9 mouse cellular contexts compared by ENCODE assay signal in the genomic region with DNA sequence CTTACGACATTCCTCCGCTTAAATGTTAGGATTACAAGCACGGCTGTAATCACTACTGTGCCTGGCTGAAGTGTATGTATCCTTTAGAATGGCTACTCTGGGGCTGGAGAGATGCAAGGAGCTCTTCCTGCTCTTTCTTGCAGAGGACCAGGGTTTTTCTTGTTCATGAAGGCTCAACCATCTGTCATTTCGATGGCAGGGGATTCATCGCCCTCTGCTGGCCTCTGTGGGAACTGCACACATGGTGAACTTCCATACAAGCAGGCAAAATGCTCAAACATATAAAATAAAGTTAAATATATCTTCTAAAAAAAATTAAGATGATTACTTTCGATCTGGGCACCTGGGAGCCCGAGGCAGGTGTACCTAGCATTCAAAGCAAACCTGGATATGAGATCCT. TPM values are rescaled to one million over a fixed set of nuclear protein-coding genes. Genes with fewer than 3 reads are reported as not detected.
DNase-seq lines count a peak whose midpoint lies in the region; ATAC-seq and TF ChIP-seq lines count a peak whose summit lies in the region.
"Had no signal": no experiment of that assay in that cellular context is flagged by ENCODE, and none has a peak within 500 bp of the region (broad histone marks: within the 10 kb centered on the region; RNA-seq: fewer than 3 reads in every experiment).

No protein-coding gene starts in this region.

- H3K4me1 ChIP-seq in lung, adult 2 months (ENCODE audit: control insufficient read depth, insufficient read depth, low read length): no peaks in the 10 kb centered on the region
- H3K4me1 ChIP-seq: limb, embryonic 15.5 days had no signal

- no peak overlapping the region for H3K4me3 ChIP-seq in lung, adult 2 months (replicated peaks; ENCODE audit: extremely low read depth, low read depth, low read length)
- H3K4me3 ChIP-seq: limb, embryonic 15.5 days had no signal

- TF ChIP-seq CTCF in brain, embryonic 14.5 days (IDR thresholded peaks at IDR 0.05; ENCODE audit: borderline replicate concordance, extremely low read depth, insufficient read depth, insufficient read length): peak; percentile 93
- TF ChIP-seq CTCF in lung, adult 2 months (IDR thresholded peaks at IDR 0.05; ENCODE audit: insufficient read depth, low read length): peak; percentile 91

- 49% methylated on average over 7 of the region's 7 CpGs for WGBS in lung, adult 2 months

- ATAC-seq in activated CD4-positive, CD25-positive, alpha-beta regulatory T cell, adult 4 months: no peak

- DNase-seq in 3T3-L1 (ENCODE audit: low read depth, low spot score): peak; percentile 78
- peak; percentile 83 to 84 for DNase-seq in B cell, adult 2 months
- peak; percentile 89 for DNase-seq in brain, embryonic 14.5 days (ENCODE audit: low read depth)
- peak; percentile 37 for DNase-seq in fibroblast of lung, adult 2 months (ENCODE audit: low read depth)
- DNase-seq in kidney, postnatal 25 days: peak; percentile 54 to 76
- DNase-seq in lung, adult 2 months: peak; percentile 52
- peak; percentile 86 for DNase-seq in right cerebral cortex, postnatal 14 days

- TF ChIP-seq POLR2A in brain, embryonic 14.5 days (IDR thresholded peaks at IDR 0.05; ENCODE audit: borderline replicate concordance, extremely low read depth, insufficient read depth, insufficient read length, poor library complexity, severe bottlenecking): no peak
- TF ChIP-seq POLR2A in lung, adult 2 months (IDR thresholded peaks at IDR 0.05; ENCODE audit: borderline replicate concordance, extremely low read depth, low read depth, low read length): no peak

RNA-seq across cellular contexts. Expression of a gene that starts 30.2 kb away (rescaled TPM):
- 160 and 331 TPM in 2 replicates for polyA plus RNA-seq in brain, embryonic 14.5 days (2012; rRNA removed)
- polyA plus RNA-seq in lung, adult 2 months (2012; rRNA removed): 4.8 and 7.1 TPM in 2 replicates
- polyA plus RNA-seq in activated CD4-positive, CD25-positive, alpha-beta regulatory T cell, adult 4 months (2017; shearing (Covaris generic)): under 1 TPM; 0.65 to 0.92 TPM

RNA-seq across cellular contexts. Expression of a gene that starts 36.2 kb away (rescaled TPM):
- polyA plus RNA-seq in brain, embryonic 14.5 days (2012; rRNA removed): 155 and 186 TPM in 2 replicates
- 28.5 and 31.1 TPM in 2 replicates for polyA plus RNA-seq in lung, adult 2 months (2012; rRNA removed)
- 1 to 10 TPM; 2.2 to 2.4 TPM for polyA plus RNA-seq in activated CD4-positive, CD25-positive, alpha-beta regulatory T cell, adult 4 months (2017; shearing (Covaris generic))

RNA-seq across cellular contexts. Expression of a gene that starts 36.5 kb away (rescaled TPM):
- polyA plus RNA-seq in brain, embryonic 14.5 days (2012; rRNA removed): 45.4 and 46.2 TPM in 2 replicates
- 46.8 and 48.4 TPM in 2 replicates for polyA plus RNA-seq in lung, adult 2 months (2012; rRNA removed)
- polyA plus RNA-seq in activated CD4-positive, CD25-positive, alpha-beta regulatory T cell, adult 4 months (2017; shearing (Covaris generic)): 10 to 100 TPM in 1 of 2 experiments, 1 to 10 TPM in 1; 8.9 to 14.2 TPM

Comparison
In these comparisons a context has a peak if more than half of its experiments do, and no peak if none do; other contexts are left out.
1. DNase-seq: peak in every context shown above with its lines; median percentile 89 in brain, embryonic 14.5 days; 86 in right cerebral cortex, postnatal 14 days; 84 in B cell, adult 2 months; 78 in 3T3-L1; 65 in kidney, postnatal 25 days; 52 in lung, adult 2 months; 37 in fibroblast of lung, adult 2 months.
2. RNA of a gene that starts 30.2 kb away (polyA plus RNA-seq): 160 to 331 TPM in brain, embryonic 14.5 days; 4.8 to 7.1 TPM in lung, adult 2 months and 0.65 to 0.92 TPM in activated CD4-positive, CD25-positive, alpha-beta regulatory T cell, adult 4 months; every median in the first group is over 10 times any median in the second.